7 mouse cellular contexts compared by ENCODE assay signal in the genomic region with DNA sequence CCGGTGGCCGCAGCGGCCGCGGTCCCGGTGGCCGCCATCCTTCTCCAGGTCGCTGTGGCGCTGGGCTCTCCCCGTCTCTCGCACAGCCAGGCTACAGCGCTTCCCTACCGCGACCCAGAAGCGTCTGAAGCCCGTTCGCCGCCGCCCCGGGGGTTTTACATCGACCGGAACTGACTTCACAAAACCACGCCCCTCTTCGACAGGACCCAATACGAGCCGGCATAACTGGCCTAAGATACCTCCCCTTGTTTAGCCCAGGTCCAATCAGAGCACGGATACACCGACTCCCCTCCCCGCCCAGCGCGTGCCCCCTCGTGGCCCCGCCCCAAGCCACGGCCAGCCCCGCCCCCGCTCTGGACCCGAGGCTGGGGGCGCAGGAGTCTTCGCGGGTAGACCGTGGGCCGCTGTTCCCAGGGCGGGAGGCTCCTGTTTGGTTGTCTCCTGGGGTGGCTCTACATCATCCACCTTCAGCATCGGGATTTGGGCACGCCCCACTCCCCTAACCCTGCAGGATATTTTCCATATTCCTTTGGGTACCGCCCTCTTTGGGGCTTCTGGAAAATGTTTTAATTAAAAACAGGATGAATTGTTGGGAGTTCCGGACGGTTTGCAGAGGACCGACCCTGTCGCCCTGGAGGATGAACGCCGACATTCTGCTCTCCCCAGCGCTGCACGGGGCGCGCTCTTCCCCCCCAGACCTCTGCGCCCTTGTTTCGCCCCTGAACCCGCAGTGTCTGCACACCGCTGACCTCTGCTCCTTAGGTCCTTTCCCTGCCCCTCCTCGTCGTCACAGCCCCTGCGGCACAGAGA. TPM values are rescaled to one million over a fixed set of nuclear protein-coding genes. Genes with fewer than 3 reads are reported as not detected.
DNase-seq lines count a peak whose midpoint lies in the region; ATAC-seq lines count a peak whose summit lies in the region.

Gene Aplp2 (minus strand): TSS at position 126 of the 810 bp plus-strand sequence.

- peak within 1 kb of the TSS; percentile 98 for H3K4me3 ChIP-seq in embryonic facial prominence, embryonic 11.5 days (ENCODE audit: low read depth, low read length)
- peak within 1 kb of the TSS; percentile 92 for H3K4me3 ChIP-seq in limb, embryonic 10.5 days
- H3K4me3 ChIP-seq in midbrain, embryonic 13.5 days (replicated peaks) = peak within 1 kb of the TSS; percentile 95

- H3K27me3 ChIP-seq in embryonic facial prominence, embryonic 11.5 days (ENCODE audit: control insufficient read depth, insufficient read depth, low read length) = no peaks in the 10 kb centered on the region
- H3K27me3 ChIP-seq in limb, embryonic 10.5 days (ENCODE audit: low read depth, poor library complexity, severe bottlenecking) = no peaks in the 10 kb centered on the region
- no peaks in the 10 kb centered on the region for H3K27me3 ChIP-seq in midbrain, embryonic 13.5 days

- peak; percentile 99 for ATAC-seq in embryonic facial prominence, embryonic 11.5 days (replicated peaks; ENCODE audit: insufficient number of reproducible peaks, low FRiP score, low TSS enrichment, low read depth)
- peak; percentile 98 for ATAC-seq in granulocyte monocyte progenitor cell, adult 5-6 weeks (replicated peaks; ENCODE audit: poor library complexity, severe bottlenecking)
- ATAC-seq in midbrain, embryonic 13.5 days = peak; percentile 99

- H3K36me3 ChIP-seq in embryonic facial prominence, embryonic 11.5 days (replicated peaks; ENCODE audit: control insufficient read depth, insufficient read depth, low read depth, low read length) = no peaks in the 10 kb centered on the region
- H3K36me3 ChIP-seq in limb, embryonic 10.5 days = no peaks in the 10 kb centered on the region
- H3K36me3 ChIP-seq in midbrain, embryonic 13.5 days = no peaks in the 10 kb centered on the region

- H3K4me2 ChIP-seq in embryonic facial prominence, embryonic 11.5 days (ENCODE audit: low read depth, low read length) = peak within 1 kb of the TSS; percentile 85
- peak within 1 kb of the TSS; percentile 96 for H3K4me2 ChIP-seq in midbrain, embryonic 13.5 days (replicated peaks)

- peaks cover 6% of the 10 kb centered on the region; the same call in 1 of the 2 replicates for H3K4me1 ChIP-seq in embryonic facial prominence, embryonic 11.5 days (ENCODE audit: control insufficient read depth, insufficient read depth, low read length)
- H3K4me1 ChIP-seq in limb, embryonic 10.5 days = peaks cover 19% of the 10 kb centered on the region
- H3K4me1 ChIP-seq in midbrain, embryonic 13.5 days (replicated peaks) = peaks cover 42% of the 10 kb centered on the region

- H3K9ac ChIP-seq in embryonic facial prominence, embryonic 11.5 days (replicated peaks; ENCODE audit: low read length) = peak within 1 kb of the TSS; percentile 90
- H3K9ac ChIP-seq in midbrain, embryonic 13.5 days (replicated peaks) = peak within 1 kb of the TSS; percentile 96

- H3K27ac ChIP-seq in embryonic facial prominence, embryonic 11.5 days (replicated peaks; ENCODE audit: low read depth, low read length) = peak within 1 kb of the TSS; percentile 90
- peak within 1 kb of the TSS; percentile 96 for H3K27ac ChIP-seq in limb, embryonic 10.5 days
- H3K27ac ChIP-seq in midbrain, embryonic 13.5 days = peak within 1 kb of the TSS; percentile 95

- under 1% methylated on average over 63 of the region's 63 CpGs for WGBS in embryonic facial prominence, embryonic 11.5 days
- under 1% methylated on average over 63 of the region's 63 CpGs for WGBS in limb, embryonic 10.5 days
- WGBS in midbrain, embryonic 13.5 days = under 1% methylated on average over 63 of the region's 63 CpGs

- no peaks in the 10 kb centered on the region for H3K9me3 ChIP-seq in embryonic facial prominence, embryonic 11.5 days (replicated peaks; ENCODE audit: control insufficient read depth, low read length)
- no peaks in the 10 kb centered on the region for H3K9me3 ChIP-seq in limb, embryonic 10.5 days (replicated peaks)
- H3K9me3 ChIP-seq in midbrain, embryonic 13.5 days = no peaks in the 10 kb centered on the region

- DNase-seq in adrenal gland, postnatal 14 days = peak; percentile 99
- peak; percentile 98 for DNase-seq in embryonic facial prominence, embryonic 11.5 days (ENCODE audit: low spot score)
- DNase-seq in kidney, adult 11 months = peak; percentile 98
- peak; percentile 98 for DNase-seq in limb, embryonic 10.5 days (ENCODE audit: low spot score)
- peak; percentile 91 for DNase-seq in spleen, adult 12 weeks (ENCODE audit: low spot score)

RNA-seq across cellular contexts. Expression of gene Aplp2, which starts in this region (rescaled TPM):
- 627 and 648 TPM in 2 replicates for total RNA-seq in adrenal gland, postnatal 14 days (2021)
- polyA plus RNA-seq in embryonic facial prominence, embryonic 11.5 days (2014; fragmentation: Nextera tagmentation; extraction: Ambion mirVana) = 203 and 212 TPM in 2 replicates
- total RNA-seq in granulocyte monocyte progenitor cell, adult 5-6 weeks (2014; fragmentation: Nextera tagmentation) = 28.1 and 32.6 TPM in 2 replicates
- total RNA-seq in granulocyte monocyte progenitor cell, adult 5-6 weeks (2017) = 34.1 and 34.9 TPM in 2 replicates
- 179 and 182 TPM in 2 replicates for polyA plus RNA-seq in limb, embryonic 10.5 days (2016; fragmentation: Nextera tagmentation; extraction: Ambion mirVana)
- polyA plus RNA-seq in midbrain, embryonic 13.5 days (2015; fragmentation: Nextera tagmentation; extraction: Ambion mirVana) = 233 and 270 TPM in 2 replicates

Comparison
In these comparisons a context has a peak if more than half of its experiments do, and no peak if none do; other contexts are left out.
1. Peak in every context shown above with its lines: DNase-seq, ATAC-seq, H3K4me3 ChIP-seq and H3K27ac ChIP-seq.
2. RNA of gene Aplp2 (total RNA-seq): 627 to 648 TPM in adrenal gland, postnatal 14 days; 28.1 to 34.9 TPM in granulocyte monocyte progenitor cell, adult 5-6 weeks; every median in the first group is over 10 times any median in the second.